Mouse (Mus musculus) 3134 (cell line): ENCODE data around the gene Tm4sf19.
"Not testable (repeated sequence)": the region's sequence is repeated elsewhere in the genome, so short reads cannot be mapped to it uniquely, and the experiment has no call there.

ENCODE experiments used
- DNase-seq: peaks from one replicate; pipeline ENCODE4 v3.0.0-alpha.2; 2011; ENCODE audit warnings: low spot score; ENCODE audit not compliant: insufficient read length; ENCODE audit errors: extremely low read depth

Gene Tm4sf19

GRCm38 (mm10) chr16:32427506-32427905 lies 27.2 kb downstream of the Tm4sf19 start:
- no peak for DNase-seq

GRCm38 (mm10) chr16:32430474-32431046 lies 30.3 kb downstream of the Tm4sf19 start, which contains the start of gene Pcyt1a:
Pcyt1a (plus strand) TSS chr16:32430921.
- DNase-seq = peak; percentile 98

GRCm38 (mm10) chr16:32431047-32431591 lies 30.8 kb downstream of the Tm4sf19 start:
- DNase-seq = no peak

GRCm38 (mm10) chr16:32431926-32432325 lies 31.6 kb downstream of the Tm4sf19 start:
- no peak for DNase-seq

- no peak for DNase-seq
Measured at GRCm38 (mm10) chr16:32433138-32433537, 32.8 kb downstream of the Tm4sf19 start.

- no peak for DNase-seq
Measured at GRCm38 (mm10) chr16:32434066-32434465, 33.8 kb downstream of the Tm4sf19 start.

GRCm38 (mm10) chr16:32434691-32435090 lies 34.4 kb downstream of the Tm4sf19 start:
- no peak for DNase-seq

- no peak for DNase-seq
Measured at GRCm38 (mm10) chr16:32436657-32437056, 36.4 kb downstream of the Tm4sf19 start.

- no peak for DNase-seq
Measured at GRCm38 (mm10) chr16:32437266-32437665, 37.0 kb downstream of the Tm4sf19 start.

- no peak for DNase-seq
Measured at GRCm38 (mm10) chr16:32441432-32441831, 41.1 kb downstream of the Tm4sf19 start.

- not testable (repeated sequence) for DNase-seq
Measured at GRCm38 (mm10) chr16:32444615-32445014, 44.3 kb downstream of the Tm4sf19 start.

GRCm38 (mm10) chr16:32445558-32445957 lies 45.3 kb downstream of the Tm4sf19 start:
- DNase-seq = no peak

- no peak for DNase-seq
Measured at GRCm38 (mm10) chr16:32446563-32447138, 46.3 kb downstream of the Tm4sf19 start.

GRCm38 (mm10) chr16:32449665-32450064 lies 49.4 kb downstream of the Tm4sf19 start:
- no peak for DNase-seq

GRCm38 (mm10) chr16:32450133-32450532 lies 49.8 kb downstream of the Tm4sf19 start:
- DNase-seq = no peak

GRCm38 (mm10) chr16:32453102-32453501 lies 52.8 kb downstream of the Tm4sf19 start:
- no peak for DNase-seq

GRCm38 (mm10) chr16:32454646-32455045 lies 54.3 kb downstream of the Tm4sf19 start:
- no peak for DNase-seq

GRCm38 (mm10) chr16:32456086-32456485 lies 55.8 kb downstream of the Tm4sf19 start:
- DNase-seq = no peak

- no peak for DNase-seq
Measured at GRCm38 (mm10) chr16:32456761-32457160, 56.5 kb downstream of the Tm4sf19 start.
